Mouse (Mus musculus) limb, embryonic 14.5 days (tissue): Measurements from ENCODE around the gene Elane. TPM values are rescaled to one million over a fixed set of nuclear protein-coding genes. Genes with fewer than 3 reads are reported as not detected.

Experiments used
- ATAC-seq: fragments of 200-750 bp; cut with Nextera tagmentation; 2 replicates; pipeline ENCODE4 v1.8.0; 2017; ENCODE audit warnings: low read depth, moderate number of reproducible peaks, moderate TSS enrichment; ENCODE audit not compliant: low FRiP score
- DNase-seq: peaks from one replicate; pipeline ENCODE4 v3.0.0-alpha.2; 2015; ENCODE audit warnings: low spot score
- H3K27ac ChIP-seq: fragments of 300-500 bp; sonication (generic); replicated peaks from 2 replicates; pipeline ENCODE4 v1.5.1; 2014; ENCODE audit warnings: low read depth, mild to moderate bottlenecking, low read length, moderate library complexity, mixed read lengths
- H3K27me3 ChIP-seq: fragments of 300-500 bp; sonication (generic); 2 replicates; pipeline ENCODE4 v1.6.1; 2014; ENCODE audit warnings: low read length, mixed read lengths; ENCODE audit not compliant: control insufficient read depth, insufficient read depth
- H3K36me3 ChIP-seq: fragments of 300-500 bp; sonication (generic); 2 replicates; pipeline ENCODE4 v1.6.1; 2014; ENCODE audit warnings: mild to moderate bottlenecking, low read length, moderate library complexity, mixed read lengths; ENCODE audit not compliant: control insufficient read depth, insufficient read depth
- H3K4me1 ChIP-seq: fragments of 300-500 bp; sonication (generic); 2 replicates; pipeline ENCODE4 v1.6.1; 2014; ENCODE audit warnings: antibody characterized with exemption, low read length, mixed read lengths; ENCODE audit not compliant: control insufficient read depth, insufficient read depth
- H3K4me2 ChIP-seq: fragments of 300-500 bp; sonication (generic); replicated peaks from 2 replicates; pipeline ENCODE4 v1.6.1; 2014; ENCODE audit warnings: low read depth, mild to moderate bottlenecking, low read length, moderate library complexity; ENCODE audit not compliant: severe bottlenecking
- H3K4me3 ChIP-seq: fragments of 300-500 bp; sonication (generic); replicated peaks from 2 replicates; pipeline ENCODE4 v1.5.1; 2014; ENCODE audit warnings: low read length
- H3K9ac ChIP-seq: fragments of 300-500 bp; sonication (generic); 2 replicates; pipeline ENCODE4 v1.6.1; 2014; ENCODE audit warnings: mild to moderate bottlenecking, low read depth, low read length, moderate library complexity; ENCODE audit not compliant: severe bottlenecking
- H3K9me3 ChIP-seq: fragments of 300-500 bp; sonication (generic); 2 replicates; pipeline ENCODE4 v1.6.1; 2016; ENCODE audit warnings: low read length; ENCODE audit not compliant: control insufficient read depth
- POLR2A ChIP-seq: fragments of 200-500 bp; IDR thresholded peaks from 2 replicates; pipeline ENCODE4 v1.8.0; 2012; ENCODE audit warnings: inconsistent platforms, mild to moderate bottlenecking, moderate library complexity, borderline replicate concordance; ENCODE audit not compliant: insufficient read depth, insufficient read length; ENCODE audit errors: extremely low read depth
- WGBS: fragments of 180-500 bp; shearing (Covaris S2); extraction: QIAGEN DNeasy Blood & Tissue Kit; methylation state at CpG from one replicate; pipeline ENCODE4 v1.1.7; 2014; 5-methylcytosine and 5-hydroxymethylcytosine counted together
- polyA plus RNA-seq, 2 experiments: library from polyadenylated mRNA; depleted of rRNA in 1 of 2; stranded (reverse) in 1 of 2; unstranded in 1 of 2; fragments of >200 nt; fragmentation: Nextera tagmentation in 1 of 2; extraction: Ambion mirVana in 1 of 2; gene quantifications; 2 replicates each; pipeline versions ENCODE4 v1.2.1 to v1.2.3; 2012 to 2014

Elane gene
- polyA plus RNA-seq, 2 experiments, result 0.35 to 1.2 TPM

DNA sequence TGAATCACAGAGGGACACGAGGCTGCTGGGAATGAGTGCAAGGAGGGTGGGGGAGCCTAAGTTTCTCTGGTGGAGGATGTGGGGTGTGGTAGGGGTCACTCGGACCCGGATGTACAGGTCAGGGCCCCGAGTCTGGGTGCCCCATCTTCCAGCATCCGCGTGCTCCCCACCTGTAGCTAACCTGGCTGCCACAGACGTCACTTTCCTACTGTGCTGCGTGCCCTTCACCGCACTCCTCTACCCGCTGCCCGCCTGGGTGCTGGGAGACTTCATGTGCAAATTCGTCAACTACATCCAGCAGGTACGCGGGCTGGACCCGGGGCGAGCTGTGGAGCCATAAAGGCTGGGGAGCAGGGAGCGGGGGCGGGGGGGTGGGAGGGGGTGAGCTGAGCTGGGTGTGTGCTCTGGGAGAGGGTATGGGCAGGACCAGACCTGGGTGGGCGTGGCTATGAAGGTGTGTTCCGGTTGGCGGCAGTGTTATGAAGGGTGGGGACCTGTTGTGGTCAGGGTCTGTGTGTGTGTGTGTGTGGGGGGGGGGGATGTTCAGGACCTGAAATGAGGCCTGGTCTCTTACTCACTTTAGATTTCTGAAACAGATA, 33.3 kb downstream of the Elane start:
- Histone ChIP-seq H3K27ac (no peak overlapping the region), H3K9me3 (no peaks in the 10 kb centered on the region), H3K9ac (no peak overlapping the region), H3K4me3 (0 out of 2 replicates have a peak overlapping the region, but pooled peaks have one; percentile 7), H3K27me3 (peaks cover 61% of the 10 kb centered on the region), H3K4me1 (peaks cover 19% of the 10 kb centered on the region), H3K36me3 (no peaks in the 10 kb centered on the region), H3K4me2 (no peak overlapping the region; the same call in 1 of the 2 replicates)
- DNase-seq, result no peak
- WGBS, result 5% methylated on average over 19 of the region's 21 CpGs
- no peak for ATAC-seq
- TF ChIP-seq POLR2A, result no peak

DNA sequence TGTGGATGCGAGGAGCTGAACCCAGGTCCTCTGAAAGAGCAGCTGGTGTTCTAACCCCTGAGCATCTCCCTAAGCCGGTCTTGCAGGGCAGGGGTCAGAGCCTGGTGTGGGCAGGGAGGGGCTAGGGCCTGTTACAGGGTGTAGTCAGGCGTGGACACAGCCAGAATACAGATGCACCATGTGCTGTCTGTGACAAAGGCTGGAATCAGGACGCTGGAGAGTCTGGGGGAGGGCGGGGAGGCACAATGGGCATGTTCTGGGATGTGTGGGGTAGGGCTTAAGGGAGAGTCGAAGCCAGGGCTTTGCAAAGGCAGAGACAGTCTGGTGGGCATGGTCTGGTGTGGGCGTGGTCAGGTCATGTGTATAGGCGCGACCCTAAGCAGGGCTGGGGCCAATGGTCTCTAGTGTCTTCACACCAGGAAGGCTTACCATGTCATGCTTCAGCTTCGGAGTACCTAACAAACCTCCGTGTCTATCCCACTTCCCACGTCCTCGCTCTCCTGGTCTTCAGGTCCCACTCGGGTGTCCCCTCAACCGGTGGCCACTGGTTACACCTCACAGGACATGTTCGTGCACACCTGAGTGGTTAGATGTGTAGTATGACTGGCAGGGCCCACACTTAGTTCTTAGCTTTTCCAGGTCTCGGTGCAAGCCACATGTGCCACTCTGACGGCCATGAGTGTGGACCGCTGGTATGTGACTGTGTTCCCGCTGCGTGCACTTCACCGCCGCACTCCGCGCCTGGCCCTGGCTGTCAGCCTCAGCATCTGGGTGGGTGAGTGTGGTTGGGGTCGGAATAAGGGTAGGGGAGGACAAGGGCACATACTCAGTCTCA, 34.2 kb downstream of the Elane start:
- Histone ChIP-seq H3K9ac (no peak overlapping the region), H3K27me3 (peaks cover 61% of the 10 kb centered on the region), H3K9me3 (no peaks in the 10 kb centered on the region), H3K4me3 (peak overlapping the region; percentile 24), H3K36me3 (no peaks in the 10 kb centered on the region), H3K27ac (no peak overlapping the region), H3K4me2 (peak overlapping the region; percentile 40; the same call in 1 of the 2 replicates), H3K4me1 (peaks cover 19% of the 10 kb centered on the region)
- TF ChIP-seq POLR2A, result no peak
- WGBS, result 22% methylated on average over 26 of the region's 26 CpGs
- no peak for ATAC-seq
- DNase-seq, result no peak

DNA sequence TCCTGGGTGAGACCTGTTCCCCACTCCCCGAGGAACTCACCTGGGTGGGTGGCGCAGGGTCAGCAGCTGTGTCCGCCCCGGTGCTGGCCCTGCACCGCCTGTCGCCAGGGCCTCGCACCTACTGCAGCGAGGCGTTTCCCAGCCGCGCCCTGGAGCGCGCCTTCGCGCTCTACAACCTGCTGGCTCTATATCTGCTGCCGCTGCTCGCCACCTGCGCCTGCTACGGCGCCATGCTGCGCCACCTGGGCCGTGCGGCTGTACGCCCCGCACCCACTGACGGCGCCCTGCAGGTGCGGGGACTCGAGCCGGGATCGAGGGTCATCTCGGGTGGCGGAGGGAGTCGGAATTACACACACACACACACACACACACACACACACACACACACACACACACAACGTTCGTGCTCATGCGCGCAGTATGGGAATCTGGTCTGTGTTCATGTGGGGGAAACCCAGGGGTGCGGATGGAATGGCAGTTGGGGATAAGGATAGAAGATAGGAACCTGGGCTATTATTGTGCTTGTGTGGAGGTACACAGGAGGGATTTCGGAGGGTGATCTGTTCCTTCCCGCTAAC, 35.0 kb downstream of the Elane start, which contains the start of gene R3hdm4:
Gene R3hdm4, minus strand, starts transcription at position 251 of the 578 bp plus-strand sequence.
- no peak for DNase-seq
- 4% methylated on average over 33 of the region's 41 CpGs for WGBS
- H3K9ac ChIP-seq, result peak within 1 kb of the TSS; percentile 28; the same call in 1 of the 2 replicates

DNA sequence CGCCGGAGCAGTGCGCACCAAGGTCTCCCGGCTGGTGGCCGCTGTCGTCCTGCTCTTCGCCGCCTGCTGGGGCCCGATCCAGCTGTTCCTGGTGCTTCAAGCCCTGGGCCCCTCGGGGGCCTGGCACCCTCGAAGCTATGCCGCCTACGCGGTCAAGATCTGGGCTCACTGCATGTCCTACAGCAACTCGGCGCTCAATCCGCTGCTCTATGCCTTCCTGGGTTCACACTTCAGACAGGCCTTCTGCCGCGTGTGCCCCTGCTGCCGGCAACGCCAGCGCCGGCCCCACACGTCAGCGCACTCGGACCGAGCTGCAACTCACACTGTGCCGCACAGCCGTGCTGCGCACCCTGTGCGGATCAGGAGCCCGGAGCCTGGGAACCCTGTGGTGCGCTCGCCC, 35.5 kb downstream of the Elane start:
- H3K9ac ChIP-seq, result peak overlapping the region; percentile 28; the same call in 1 of the 2 replicates
- 2% methylated on average over 30 of the region's 34 CpGs for WGBS
- H3K4me1 ChIP-seq, result peaks cover 26% of the 10 kb centered on the region
- DNase-seq (no peak), ATAC-seq (no peak)
- peaks cover 61% of the 10 kb centered on the region for H3K27me3 ChIP-seq
- no peak for TF ChIP-seq POLR2A
- peak overlapping the region; percentile 40 for H3K4me2 ChIP-seq
- H3K9me3 ChIP-seq, result no peaks in the 10 kb centered on the region
- no peaks in the 10 kb centered on the region for H3K36me3 ChIP-seq
- H3K27ac ChIP-seq, result no peak overlapping the region
- H3K4me3 ChIP-seq, result peak overlapping the region; percentile 24

More for the DNA sequence above, 35.0 kb downstream of the Elane start, which contains the start of gene R3hdm4:
- H3K27me3 ChIP-seq, result peaks cover 61% of the 10 kb centered on the region
- peak within 1 kb of the TSS; percentile 40 for H3K4me2 ChIP-seq
- no peaks in the 10 kb centered on the region for H3K36me3 ChIP-seq
- no peak for ATAC-seq
- no peak for TF ChIP-seq POLR2A
- H3K4me1 ChIP-seq, result peaks cover 24% of the 10 kb centered on the region
- H3K4me3 ChIP-seq, result peak within 1 kb of the TSS; percentile 24
- no peak within 1 kb of the TSS for H3K27ac ChIP-seq
- H3K9me3 ChIP-seq, result no peaks in the 10 kb centered on the region
